Mouse (Mus musculus): ENCODE measurements around the gene A630001G21Rik.

Gene A630001G21Rik

DNA sequence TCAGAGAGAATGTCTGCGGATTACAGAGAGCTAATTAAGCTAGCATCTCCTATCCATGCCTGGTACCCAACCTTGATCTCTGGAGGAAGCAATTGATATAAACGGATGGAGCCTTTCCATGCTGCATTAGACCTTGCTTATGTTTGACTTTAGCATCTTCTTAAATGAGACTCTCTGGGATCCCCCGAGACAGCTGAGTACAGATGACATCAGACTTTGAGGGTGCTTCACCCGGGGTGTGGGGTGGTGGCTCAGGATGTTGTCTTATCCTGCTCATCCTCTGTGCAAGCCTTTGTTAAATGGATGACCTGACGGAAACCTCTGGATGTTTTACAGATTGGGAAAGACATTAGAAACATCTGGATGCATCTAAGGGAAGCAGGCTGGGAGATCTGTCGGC, 48.0 kb downstream of the A630001G21Rik start:
- no peak for DNase-seq

DNA sequence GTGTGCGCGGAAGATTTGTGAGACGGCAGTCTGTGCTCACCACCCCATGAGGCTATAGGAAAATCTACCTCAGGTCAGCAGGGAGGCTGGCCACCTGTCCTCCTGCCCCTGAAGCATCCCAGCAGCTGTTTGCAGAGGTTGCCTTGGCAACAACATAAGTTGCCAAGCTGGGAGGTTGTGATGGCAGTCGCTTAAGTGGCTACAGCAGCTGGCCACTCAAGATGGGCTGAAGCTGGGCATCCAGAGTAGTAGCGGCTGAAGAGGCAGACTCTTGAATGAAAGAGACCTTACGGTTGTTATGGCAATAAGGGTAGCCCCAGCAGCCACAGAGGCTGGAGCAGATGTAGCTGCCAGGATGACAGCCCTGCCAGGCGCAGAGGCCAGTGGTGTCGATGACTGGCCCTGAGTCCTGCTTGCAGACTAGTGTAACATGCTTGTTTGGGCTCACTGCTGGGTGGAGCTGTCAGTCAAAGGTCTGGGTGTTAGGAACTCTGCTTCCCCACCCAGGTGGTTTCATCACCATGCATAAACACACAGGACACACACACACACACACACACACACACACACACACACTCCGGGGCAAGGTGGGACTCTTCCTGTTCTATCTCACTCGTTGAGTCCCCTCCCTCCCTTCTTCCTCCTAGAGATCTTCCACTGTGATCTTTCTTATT, 58.1 kb downstream of the A630001G21Rik start:
- no peak for DNase-seq

DNA sequence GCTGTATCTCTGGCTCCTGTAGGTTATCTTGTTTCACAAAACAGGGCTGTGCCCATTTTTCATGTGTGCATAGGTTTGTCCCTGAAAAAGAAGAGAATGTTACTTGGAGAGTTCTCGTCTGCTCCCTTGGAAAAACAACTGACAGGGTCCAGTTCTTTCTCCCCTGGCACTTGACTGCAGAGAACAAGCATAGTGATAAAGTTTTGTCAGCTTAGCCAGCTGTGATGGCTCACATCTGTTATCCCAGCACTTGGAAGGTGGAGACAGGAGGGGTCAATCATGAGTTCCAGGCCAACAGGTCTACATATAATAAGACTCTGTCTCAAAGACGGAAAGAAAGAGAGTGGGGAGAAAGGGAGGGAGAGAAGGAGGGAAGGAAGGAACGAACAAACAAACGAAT, 59.4 kb downstream of the A630001G21Rik start:
- no peak for DNase-seq

DNA sequence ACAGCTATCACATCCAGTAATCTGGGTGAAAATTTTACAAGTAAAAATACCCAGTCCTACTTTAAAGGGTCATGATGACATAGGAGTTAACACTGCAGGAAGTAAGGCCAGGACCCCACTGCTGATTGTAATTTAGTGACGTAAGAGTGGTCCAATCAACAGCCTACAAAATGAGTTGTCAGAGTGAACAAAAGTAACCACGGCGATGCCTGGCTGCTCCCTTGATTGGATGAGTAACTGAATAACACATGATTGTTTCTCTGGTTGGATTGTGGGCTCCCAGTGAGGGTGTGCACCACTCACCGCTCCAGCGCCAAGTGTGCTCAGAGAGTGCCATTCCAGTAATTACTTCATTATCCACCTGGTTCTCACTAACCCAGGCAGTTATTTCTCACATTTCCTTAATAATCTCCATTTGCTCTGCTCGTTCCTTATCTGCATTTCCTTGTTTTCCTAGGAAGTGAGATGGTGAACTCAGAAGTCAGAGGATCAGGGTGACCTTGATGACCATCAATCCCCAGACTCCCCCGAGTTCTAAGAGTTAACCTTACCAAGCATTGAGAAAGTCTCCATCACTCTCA, 61.9 kb downstream of the A630001G21Rik start:
- no peak for DNase-seq

DNA sequence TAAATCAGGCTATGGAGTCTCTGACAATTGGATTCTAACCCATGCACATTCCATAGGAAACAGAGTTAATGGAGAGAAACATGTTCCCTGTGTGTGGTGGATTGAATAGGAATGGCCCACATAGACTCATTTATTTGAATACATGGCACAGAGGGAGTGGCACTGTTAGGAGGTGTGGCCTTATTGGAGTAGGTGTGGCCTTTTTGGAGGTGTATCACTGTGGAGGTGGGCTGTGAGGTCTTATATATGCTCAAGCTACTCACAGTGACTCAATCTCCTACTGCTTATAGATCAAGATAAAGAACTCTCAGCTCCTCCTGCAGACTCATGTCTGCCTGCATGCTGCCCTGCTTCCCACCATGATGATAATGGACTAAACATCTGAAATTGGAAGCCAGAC, 63.9 kb downstream of the A630001G21Rik start:
- no peak for DNase-seq

DNA sequence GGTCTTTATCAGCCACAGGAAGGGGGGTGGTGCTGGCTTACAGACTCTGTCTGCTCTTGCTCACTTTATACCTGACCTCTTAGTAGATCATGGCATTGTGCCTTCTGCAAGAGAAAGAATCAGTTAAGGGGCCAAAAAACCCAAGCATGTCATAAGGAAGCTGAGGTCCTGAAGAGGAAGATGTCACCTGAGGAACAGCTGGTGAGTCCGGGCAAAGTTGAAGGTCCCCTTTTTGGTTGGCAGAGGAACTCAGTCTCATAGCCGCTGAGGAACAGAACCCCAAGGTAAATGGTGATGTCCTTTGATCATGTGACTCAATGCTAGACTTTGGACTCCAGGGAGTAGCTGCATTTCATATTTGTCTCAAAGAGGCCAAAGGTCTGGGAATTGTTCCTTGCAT, 71.7 kb downstream of the A630001G21Rik start:
- DNase-seq = no peak

DNA sequence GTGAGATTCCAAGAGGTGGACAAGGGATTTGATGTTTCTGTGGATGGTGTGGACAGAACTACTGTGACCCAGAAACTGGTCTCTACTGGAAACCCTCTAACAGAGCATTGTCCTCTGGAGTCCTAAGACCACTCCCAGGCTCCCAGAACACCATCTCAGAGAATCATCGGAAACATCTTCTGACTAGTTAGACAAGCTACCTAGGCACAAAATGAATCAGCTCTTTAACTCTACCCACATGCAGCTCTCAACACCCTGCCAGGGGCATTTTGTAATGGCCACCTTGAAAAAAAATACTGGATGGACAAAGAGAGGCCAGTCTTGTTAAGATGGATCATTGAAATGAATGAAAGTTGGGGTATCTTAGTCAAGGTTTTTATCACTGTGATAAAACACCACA, 72.9 kb downstream of the A630001G21Rik start:
- DNase-seq = no peak

DNA sequence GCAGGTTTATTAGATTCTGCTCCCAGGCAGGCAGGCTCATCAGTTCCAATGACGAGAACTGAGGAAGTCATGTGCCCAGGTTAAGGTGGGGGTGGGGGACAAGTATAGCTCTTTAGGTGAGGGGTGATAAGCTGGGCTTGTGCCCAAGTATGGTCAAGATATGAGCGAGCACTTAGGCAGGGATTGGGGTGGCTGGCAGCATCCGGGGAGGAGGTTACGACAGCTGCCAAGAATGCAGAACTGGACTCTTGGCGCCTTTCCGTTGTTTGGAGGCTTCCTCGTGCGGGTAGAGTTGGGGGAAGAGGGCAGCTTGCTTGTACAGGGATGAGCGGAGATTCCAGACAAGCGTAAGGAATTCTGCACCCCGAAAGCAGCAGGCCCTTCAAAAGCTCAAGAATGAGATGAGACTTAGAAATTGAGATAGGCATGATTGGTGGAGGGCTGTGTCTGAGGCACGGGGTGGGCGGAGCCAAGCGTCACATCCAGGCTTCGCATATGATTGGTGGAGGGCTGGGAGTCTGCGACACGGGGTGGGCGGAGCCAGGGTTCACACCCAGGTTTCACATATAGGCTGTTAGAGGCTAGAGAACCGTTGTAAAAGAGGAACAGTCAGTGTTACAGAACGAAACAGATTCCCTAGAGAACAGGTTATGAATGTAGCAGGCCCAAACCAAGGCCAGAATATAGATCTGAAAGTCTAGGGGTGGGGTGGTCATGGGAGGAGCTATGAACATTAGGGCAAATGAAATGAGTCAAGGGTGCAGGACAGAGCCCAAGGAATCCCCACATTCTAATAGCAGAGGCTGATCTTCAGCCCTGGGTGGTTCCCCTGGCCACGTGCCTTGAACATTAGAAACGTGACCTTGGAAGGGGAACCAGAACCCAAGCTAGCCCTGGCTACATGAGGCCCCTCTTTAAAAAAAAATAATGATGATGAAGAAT, 74.9 kb downstream of the A630001G21Rik start:
- peak; percentile 79 for DNase-seq

DNA sequence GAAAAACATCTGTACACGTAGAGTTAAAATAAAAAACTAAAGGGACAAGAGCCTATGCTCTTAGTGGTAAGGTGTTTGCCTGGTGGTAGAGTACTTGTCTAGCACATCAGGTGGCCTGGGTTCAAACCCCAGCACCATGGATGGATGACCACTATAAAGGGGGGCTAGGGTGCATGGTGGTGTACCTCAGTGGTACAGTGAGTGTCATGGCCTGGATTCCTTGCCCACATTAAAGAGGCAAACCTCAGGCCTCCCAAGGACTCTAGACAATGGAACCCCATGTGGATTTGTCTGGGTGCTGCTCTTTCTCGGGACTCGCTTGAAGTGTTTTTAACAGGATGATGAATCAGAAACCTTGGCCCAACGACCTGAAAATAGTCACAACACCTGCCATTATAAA, 75.9 kb downstream of the A630001G21Rik start:
- DNase-seq = no peak

DNA sequence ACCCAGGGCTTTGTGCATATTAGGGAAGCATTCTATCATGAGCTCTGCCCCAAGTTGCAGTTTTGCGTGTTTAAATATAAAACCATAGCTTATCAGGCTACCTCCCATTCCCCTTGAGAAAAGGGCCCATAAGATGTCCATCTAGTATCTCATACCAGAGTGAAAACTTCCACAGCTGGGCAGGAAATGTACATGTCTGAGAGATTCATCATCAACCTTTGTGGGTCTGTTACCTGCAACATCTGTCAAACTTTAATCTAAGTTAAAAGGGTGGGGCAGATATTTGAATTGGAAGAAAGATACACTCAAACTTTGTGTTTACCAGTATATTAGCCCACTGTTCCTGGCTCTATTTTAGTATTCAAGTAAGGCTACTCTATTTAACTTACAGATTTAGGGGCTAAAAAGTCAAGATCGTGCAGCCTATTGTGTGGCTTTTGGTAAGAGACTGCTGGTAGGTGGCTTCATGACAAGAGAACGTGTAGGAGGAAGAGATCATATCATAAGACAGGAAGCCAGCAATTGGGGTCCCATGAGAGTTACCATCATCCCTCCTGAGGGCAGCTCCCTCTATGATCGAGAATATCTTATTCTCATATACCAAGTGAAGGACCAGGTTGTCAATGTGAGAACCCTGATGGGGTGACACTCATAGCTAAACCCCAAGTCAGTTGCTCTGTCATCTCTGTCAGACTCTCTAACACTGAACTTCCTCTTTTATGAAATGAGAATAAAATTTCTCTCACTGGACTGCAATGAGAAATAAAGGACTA, 80.5 kb downstream of the A630001G21Rik start:
- DNase-seq = no peak

DNA sequence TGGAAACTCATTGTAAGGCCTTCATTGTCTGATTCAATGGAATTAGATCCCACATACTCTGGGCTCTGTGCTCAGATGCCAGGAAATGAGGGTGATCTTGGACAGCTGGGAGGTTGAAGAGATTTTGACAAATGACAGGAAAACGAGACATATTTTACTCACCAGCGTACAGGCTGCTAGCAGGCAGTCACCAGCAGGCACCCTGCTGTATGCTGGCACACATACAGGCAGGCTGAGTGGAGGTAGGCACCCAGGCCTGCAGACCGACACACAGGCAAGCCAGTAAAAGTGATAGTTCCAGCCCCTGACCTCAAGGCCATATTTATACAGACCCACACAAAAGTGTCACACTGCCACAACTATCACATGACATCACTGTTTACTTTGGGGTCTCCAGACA, 82.8 kb downstream of the A630001G21Rik start:
- DNase-seq = no peak

DNA sequence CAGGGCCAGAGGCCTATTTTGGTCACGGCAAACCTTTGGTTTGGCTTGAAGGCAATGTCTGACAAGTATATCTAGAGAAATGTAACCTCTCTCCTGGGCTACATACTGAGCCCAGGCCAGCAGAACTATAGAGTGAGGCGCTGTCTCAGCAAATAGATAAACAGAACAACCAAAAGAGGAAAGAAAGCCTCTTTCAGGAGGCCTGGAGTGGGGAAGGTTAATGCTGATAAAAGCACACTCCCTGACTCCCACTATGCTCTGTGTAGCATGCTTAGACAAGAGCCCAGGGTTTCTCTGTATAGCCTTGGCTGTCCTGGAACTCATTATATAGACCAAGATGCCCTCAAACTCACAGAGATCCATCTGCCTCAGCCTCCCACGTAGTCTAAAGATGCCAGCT, 85.2 kb downstream of the A630001G21Rik start:
- no peak for DNase-seq

DNA sequence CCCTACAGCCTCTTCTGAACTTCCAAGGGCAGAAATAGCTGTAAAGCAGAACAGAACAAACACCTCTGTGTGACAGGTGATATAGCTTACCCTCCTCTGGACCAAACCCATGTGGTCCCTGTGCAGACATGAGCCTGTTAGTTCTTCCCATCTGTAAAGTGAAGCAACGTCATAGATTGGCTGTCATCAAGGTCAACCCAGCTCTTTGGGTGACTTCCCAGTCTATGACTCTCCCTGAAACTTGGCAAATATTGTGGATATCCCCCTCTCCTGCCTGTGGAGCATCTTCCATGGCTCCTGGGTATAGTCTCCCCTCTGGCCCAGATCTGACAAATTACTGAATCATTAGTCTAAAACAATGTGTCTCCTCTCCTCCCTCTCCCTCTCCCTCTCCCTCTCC, 86.2 kb downstream of the A630001G21Rik start:
- DNase-seq = no peak

DNA sequence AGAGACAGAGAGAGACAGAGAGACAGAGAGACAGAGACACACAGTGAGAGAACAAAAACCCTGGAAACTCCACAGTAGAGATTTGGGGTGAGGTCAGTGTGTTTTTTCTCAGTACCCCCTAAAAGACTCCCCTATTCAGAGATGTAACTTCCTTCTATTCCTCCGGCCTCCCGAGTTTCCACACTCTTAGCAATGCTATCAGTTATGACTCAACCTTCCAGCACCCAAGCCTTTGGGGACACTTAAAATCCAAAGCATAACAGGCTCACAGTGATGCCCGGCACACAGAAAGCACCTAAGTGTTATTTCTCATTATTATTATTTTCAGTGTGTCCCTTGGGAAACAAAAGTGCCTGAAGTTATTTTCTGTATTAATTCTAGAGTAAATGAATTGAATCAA, 87.9 kb downstream of the A630001G21Rik start:
- DNase-seq = no peak

DNA sequence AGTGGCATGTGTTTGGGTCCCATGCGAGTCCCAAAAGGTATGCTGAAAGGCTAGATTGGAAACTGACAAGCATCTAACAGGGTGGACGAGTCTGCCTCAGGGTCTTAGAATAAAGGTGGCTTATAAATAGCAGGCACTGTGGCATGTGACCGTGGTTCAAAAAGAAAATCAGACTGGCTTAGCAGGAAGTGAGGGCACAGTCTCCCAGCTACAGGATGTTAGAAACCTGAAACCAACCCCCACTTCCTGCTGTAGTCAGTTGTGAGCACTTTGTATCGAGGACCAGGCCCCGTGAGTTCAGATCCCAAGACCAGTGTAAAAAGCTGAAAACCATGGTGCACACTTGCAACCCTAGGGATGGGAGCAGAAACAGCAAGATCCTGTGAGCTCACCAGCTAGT, 91.1 kb downstream of the A630001G21Rik start:
- no peak for DNase-seq

DNA sequence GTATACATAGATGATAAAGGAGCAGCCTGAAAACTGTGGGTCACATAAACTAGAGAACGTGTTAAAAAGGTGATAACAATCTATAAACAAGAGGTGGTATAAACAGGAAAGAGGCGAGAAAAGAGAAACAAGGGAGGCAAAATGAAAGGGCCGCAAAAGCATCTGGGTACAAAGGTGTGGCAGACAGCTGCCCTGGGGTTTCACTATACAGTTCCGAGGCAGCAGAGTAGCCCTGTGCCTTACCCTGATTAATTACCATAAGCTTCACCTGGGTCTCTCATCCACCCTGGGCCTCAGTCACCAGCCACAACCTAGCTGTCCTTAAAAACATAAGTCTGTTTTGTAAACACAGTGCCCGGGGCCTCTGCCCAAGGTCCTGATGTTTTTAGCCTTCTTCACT, 91.8 kb downstream of the A630001G21Rik start:
- no peak for DNase-seq

DNA sequence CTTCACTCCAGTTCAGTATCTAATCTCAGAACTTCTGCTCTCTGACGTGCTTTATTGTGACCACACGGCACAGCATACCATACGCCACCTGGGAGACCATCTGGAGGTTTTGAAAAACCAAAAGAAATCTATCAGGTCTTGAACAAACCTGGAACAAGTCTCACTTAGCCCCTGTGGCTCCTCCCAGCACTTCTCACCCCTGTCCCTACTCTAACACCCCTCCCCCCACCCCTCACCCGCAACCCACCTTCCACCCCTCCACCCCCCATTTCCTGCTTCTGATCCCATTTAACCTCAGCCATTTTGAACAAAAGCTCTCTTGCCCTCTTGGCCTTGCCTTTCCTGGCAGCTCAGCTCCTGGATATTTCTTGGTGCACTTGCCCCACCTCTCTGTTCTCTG, 98.2 kb downstream of the A630001G21Rik start:
- peak; percentile 22 for DNase-seq
